Mouse (Mus musculus) lung, postnatal 14 days (tissue): ENCODE measurements around the gene Cpsf6.

Experiments
- DNase-seq: peaks from one replicate; pipeline ENCODE4 v3.0.0; 2021

The Cpsf6 gene

GRCm38 (mm10) chr10:117379908-117380307 lies at the start of gene Cpsf6:
Gene Cpsf6, minus strand, starts transcription at chr10:117380015.
- DNase-seq = no peak

GRCm38 (mm10) chr10:117426615-117426969 lies 46.8 kb upstream of the Cpsf6 start:
- no peak for DNase-seq

GRCm38 (mm10) chr10:117425907-117426614 lies 46.2 kb upstream of the Cpsf6 start:
- DNase-seq = no peak

GRCm38 (mm10) chr10:117425013-117425412 lies 45.2 kb upstream of the Cpsf6 start:
- no peak for DNase-seq

GRCm38 (mm10) chr10:117424146-117424905 lies 44.5 kb upstream of the Cpsf6 start:
- no peak for DNase-seq

GRCm38 (mm10) chr10:117423025-117424002 lies 43.5 kb upstream of the Cpsf6 start:
- DNase-seq = no peak

- DNase-seq = no peak
Measured at GRCm38 (mm10) chr10:117422174-117422808, 42.5 kb upstream of the Cpsf6 start.

GRCm38 (mm10) chr10:117421283-117422107 lies 41.7 kb upstream of the Cpsf6 start:
- no peak for DNase-seq

GRCm38 (mm10) chr10:117420502-117421282 lies 40.9 kb upstream of the Cpsf6 start:
- DNase-seq = no peak

- DNase-seq = no peak
Measured at GRCm38 (mm10) chr10:117419577-117420290, 39.9 kb upstream of the Cpsf6 start.

GRCm38 (mm10) chr10:117418668-117419237 lies 38.9 kb upstream of the Cpsf6 start:
- no peak for DNase-seq

GRCm38 (mm10) chr10:117417772-117418667 lies 38.2 kb upstream of the Cpsf6 start:
- DNase-seq = no peak

- no peak for DNase-seq
Measured at GRCm38 (mm10) chr10:117417470-117417767, 37.6 kb upstream of the Cpsf6 start.

- DNase-seq = no peak
Measured at GRCm38 (mm10) chr10:117416636-117417469, 37.0 kb upstream of the Cpsf6 start.

- DNase-seq = no peak
Measured at GRCm38 (mm10) chr10:117416095-117416494, 36.3 kb upstream of the Cpsf6 start.

- no peak for DNase-seq
Measured at GRCm38 (mm10) chr10:117415364-117416057, 35.7 kb upstream of the Cpsf6 start.

GRCm38 (mm10) chr10:117414726-117415125 lies 34.9 kb upstream of the Cpsf6 start:
- no peak for DNase-seq
